Mouse (Mus musculus) thymus, adult 2 months (tissue): Measurements from ENCODE around the gene Begain. TPM values are rescaled to one million over a fixed set of nuclear protein-coding genes. Genes with fewer than 3 reads are reported as not detected.
A peak's percentile ranks its signal among the peaks of the same experiment; 100 is the strongest.

ENCODE experiments used
- DNase-seq: peaks from one replicate; pipeline ENCODE4 v3.0.0; 2021
- H3K27ac ChIP-seq: fragments of 200-500 bp; 2 replicates; pipeline ENCODE4 v1.5.1; 2012; ENCODE audit warnings: low read length, control low read depth; ENCODE audit not compliant: control insufficient read depth, insufficient read depth
- H3K27me3 ChIP-seq: fragments of 200-500 bp; 2 replicates; pipeline ENCODE4 v1.6.1; 2012; ENCODE audit warnings: mild to moderate bottlenecking, low read length, moderate library complexity, mixed read lengths; ENCODE audit not compliant: control insufficient read depth, insufficient read depth
- H3K36me3 ChIP-seq: fragments of 200-500 bp; 2 replicates; pipeline ENCODE4 v1.6.1; 2012; ENCODE audit warnings: mild to moderate bottlenecking, low read length, moderate library complexity; ENCODE audit not compliant: control insufficient read depth, insufficient read depth
- H3K4me1 ChIP-seq: fragments of 200-500 bp; replicated peaks from 2 replicates; pipeline ENCODE4 v1.6.1; 2012; ENCODE audit warnings: low read length; ENCODE audit not compliant: control insufficient read depth, insufficient read depth
- H3K4me3 ChIP-seq: fragments of 200-500 bp; 2 replicates; pipeline ENCODE4 v1.5.1; 2012; ENCODE audit warnings: mild to moderate bottlenecking, low read length, control low read depth, moderate library complexity; ENCODE audit not compliant: control insufficient read depth, insufficient read depth
- CTCF ChIP-seq: fragments of 200-500 bp; IDR thresholded peaks from 2 replicates; pipeline ENCODE4 v1.5.1; 2012; ENCODE audit warnings: mild to moderate bottlenecking, control low read depth, low read length, moderate library complexity, borderline replicate concordance; ENCODE audit not compliant: control insufficient read depth, poor library complexity, insufficient read depth; ENCODE audit errors: extremely low read depth
- POLR2A ChIP-seq: fragments of 200-500 bp; IDR thresholded peaks from 2 replicates; pipeline ENCODE4 v1.6.1; 2012; ENCODE audit warnings: mild to moderate bottlenecking, low read length, control low read depth, moderate library complexity; ENCODE audit not compliant: control insufficient read depth, poor library complexity, insufficient read depth; ENCODE audit errors: extremely low read depth
- WGBS: fragments of 180-500 bp; shearing (Covaris S2); methylation state at CpG from one replicate; pipeline ENCODE4 v1.1.7; 2018; 5-methylcytosine and 5-hydroxymethylcytosine counted together
- polyA plus RNA-seq: library from polyadenylated mRNA; depleted of rRNA; stranded (reverse); fragments of >200 nt; gene quantifications from 2 replicates; pipeline ENCODE4 v1.2.3, GENCODE M21; 2012; rRNA removed

Begain gene
- polyA plus RNA-seq, result 19.9 and 21.6 TPM in 2 replicates

GRCm38 (mm10) chr12:109068167-109068653, at the start of gene Begain:
Begain (minus strand) TSS chr12:109068217.
- Histone ChIP-seq H3K36me3 (no peaks in the 10 kb centered on the region), H3K27me3 (no peaks in the 10 kb centered on the region), H3K4me3 (peak within 1 kb of the TSS; percentile 86), H3K27ac (peak within 1 kb of the TSS; percentile 22), H3K4me1 (peaks cover 37% of the 10 kb centered on the region)
- TF ChIP-seq CTCF (no peak), POLR2A (no peak; the same call in 1 of the 2 replicates)
- no peak for DNase-seq
- 5% methylated on average over 48 of the region's 48 CpGs for WGBS

GRCm38 (mm10) chr12:109115707-109116106, 47.7 kb upstream of the Begain start:
- H3K4me3 ChIP-seq, result no peak overlapping the region
- TF ChIP-seq CTCF, result no peak
- no peak overlapping the region for H3K27ac ChIP-seq
- WGBS, result 78% methylated on average over 8 of the region's 8 CpGs
- DNase-seq, result no peak
- no peaks in the 10 kb centered on the region for H3K36me3 ChIP-seq
- H3K4me1 ChIP-seq, result no peaks in the 10 kb centered on the region
- H3K27me3 ChIP-seq, result no peaks in the 10 kb centered on the region

- no peaks in the 10 kb centered on the region for H3K27me3 ChIP-seq
- TF ChIP-seq CTCF, result no peak
- no peak for TF ChIP-seq POLR2A
- no peaks in the 10 kb centered on the region; the same call in 1 of the 2 replicates for H3K4me1 ChIP-seq
- H3K27ac ChIP-seq, result no peak overlapping the region
- WGBS, result 85% methylated on average over 10 of the region's 10 CpGs
- H3K36me3 ChIP-seq, result no peaks in the 10 kb centered on the region
- DNase-seq, result no peak
- H3K4me3 ChIP-seq, result no peak overlapping the region
Measured at GRCm38 (mm10) chr12:109115161-109115560, 47.1 kb upstream of the Begain start.

- DNase-seq, result no peak
Measured at GRCm38 (mm10) chr12:109112996-109113592, 45.1 kb upstream of the Begain start.

GRCm38 (mm10) chr12:109112354-109112995, 44.5 kb upstream of the Begain start:
- WGBS, result 78% methylated on average over 9 of the region's 9 CpGs
- Histone ChIP-seq H3K36me3 (no peaks in the 10 kb centered on the region), H3K4me1 (peaks cover 2% of the 10 kb centered on the region), H3K27ac (no peak overlapping the region), H3K27me3 (no peaks in the 10 kb centered on the region), H3K4me3 (no peak overlapping the region)
- no peak for DNase-seq
- no peak for TF ChIP-seq POLR2A
- TF ChIP-seq CTCF, result no peak

More at GRCm38 (mm10) chr12:109112996-109113592, 45.1 kb upstream of the Begain start:
- no peak overlapping the region for H3K27ac ChIP-seq
- no peak overlapping the region for H3K4me3 ChIP-seq
- no peak for TF ChIP-seq CTCF
- TF ChIP-seq POLR2A, result no peak
- no peaks in the 10 kb centered on the region for H3K36me3 ChIP-seq
- WGBS, result 81% methylated on average over 10 of the region's 10 CpGs
- no peaks in the 10 kb centered on the region for H3K27me3 ChIP-seq
- peaks cover 2% of the 10 kb centered on the region for H3K4me1 ChIP-seq

- H3K27ac ChIP-seq, result no peak overlapping the region
- no peak overlapping the region for H3K4me3 ChIP-seq
- WGBS, result 84% methylated on average over 13 of the region's 13 CpGs
- H3K36me3 ChIP-seq, result no peaks in the 10 kb centered on the region
- H3K27me3 ChIP-seq, result no peaks in the 10 kb centered on the region
- no peak for DNase-seq
- peaks cover 2% of the 10 kb centered on the region for H3K4me1 ChIP-seq
- TF ChIP-seq POLR2A (no peak), CTCF (no peak)
Measured at GRCm38 (mm10) chr12:109108911-109109310, 40.9 kb upstream of the Begain start.
